Mouse (Mus musculus) thymus, adult 2 months (tissue): ENCODE data around the gene Rrbp1. TPM values are rescaled to one million over a fixed set of nuclear protein-coding genes. Genes with fewer than 3 reads are reported as not detected.

Experiments
- DNase-seq: peaks from one replicate; pipeline ENCODE4 v3.0.0; 2021
- H3K27ac ChIP-seq: fragments of 200-500 bp; 2 replicates; pipeline ENCODE4 v1.5.1; 2012; ENCODE audit warnings: low read length, control low read depth; ENCODE audit not compliant: control insufficient read depth, insufficient read depth
- H3K27me3 ChIP-seq: fragments of 200-500 bp; 2 replicates; pipeline ENCODE4 v1.6.1; 2012; ENCODE audit warnings: mild to moderate bottlenecking, low read length, moderate library complexity, mixed read lengths; ENCODE audit not compliant: control insufficient read depth, insufficient read depth
- H3K36me3 ChIP-seq: fragments of 200-500 bp; 2 replicates; pipeline ENCODE4 v1.6.1; 2012; ENCODE audit warnings: mild to moderate bottlenecking, low read length, moderate library complexity; ENCODE audit not compliant: control insufficient read depth, insufficient read depth
- H3K4me1 ChIP-seq: fragments of 200-500 bp; replicated peaks from 2 replicates; pipeline ENCODE4 v1.6.1; 2012; ENCODE audit warnings: low read length; ENCODE audit not compliant: control insufficient read depth, insufficient read depth
- H3K4me3 ChIP-seq: fragments of 200-500 bp; 2 replicates; pipeline ENCODE4 v1.5.1; 2012; ENCODE audit warnings: mild to moderate bottlenecking, low read length, control low read depth, moderate library complexity; ENCODE audit not compliant: control insufficient read depth, insufficient read depth
- CTCF ChIP-seq: fragments of 200-500 bp; IDR thresholded peaks from 2 replicates; pipeline ENCODE4 v1.5.1; 2012; ENCODE audit warnings: mild to moderate bottlenecking, control low read depth, low read length, moderate library complexity, borderline replicate concordance; ENCODE audit not compliant: control insufficient read depth, poor library complexity, insufficient read depth; ENCODE audit errors: extremely low read depth
- POLR2A ChIP-seq: fragments of 200-500 bp; IDR thresholded peaks from 2 replicates; pipeline ENCODE4 v1.6.1; 2012; ENCODE audit warnings: mild to moderate bottlenecking, low read length, control low read depth, moderate library complexity; ENCODE audit not compliant: control insufficient read depth, poor library complexity, insufficient read depth; ENCODE audit errors: extremely low read depth
- WGBS: fragments of 180-500 bp; shearing (Covaris S2); methylation state at CpG from one replicate; pipeline ENCODE4 v1.1.7; 2018; 5-methylcytosine and 5-hydroxymethylcytosine counted together
- polyA plus RNA-seq: library from polyadenylated mRNA; depleted of rRNA; stranded (reverse); fragments of >200 nt; gene quantifications from 2 replicates; pipeline ENCODE4 v1.2.3, GENCODE M21; 2012

Gene Rrbp1
- polyA plus RNA-seq, 1 experiment: 33.8 TPM

GRCm38 (mm10) chr2:143953944-143954343 lies 57.1 kb downstream of the Rrbp1 start:
- whole genome bisulfite sequencing: 92% methylated on average over 4 of the region's 4 CpGs
- DNase-seq: no peak
- H3K4me1 ChIP-seq: no peaks in the 10 kb centered on the region
- no peaks in the 10 kb centered on the region for H3K27me3 ChIP-seq
- no peak overlapping the region for H3K4me3 ChIP-seq
- TF ChIP-seq CTCF (no peak), POLR2A (no peak)
- no peak overlapping the region for H3K27ac ChIP-seq
- peaks cover 22% of the 10 kb centered on the region for H3K36me3 ChIP-seq

GRCm38 (mm10) chr2:143951546-143952315 lies 59.3 kb downstream of the Rrbp1 start:
- no peak for DNase-seq
- Histone ChIP-seq H3K4me1 (no peaks in the 10 kb centered on the region), H3K4me3 (no peak overlapping the region), H3K36me3 (peaks cover 25% of the 10 kb centered on the region), H3K27me3 (no peaks in the 10 kb centered on the region), H3K27ac (no peak overlapping the region)
- TF ChIP-seq CTCF (no peak), POLR2A (no peak)
- WGBS: 91% methylated on average over 5 of the region's 5 CpGs

- Histone ChIP-seq H3K4me3 (no peak overlapping the region), H3K36me3 (peaks cover 30% of the 10 kb centered on the region), H3K4me1 (no peaks in the 10 kb centered on the region), H3K27me3 (no peaks in the 10 kb centered on the region), H3K27ac (no peak overlapping the region)
- TF ChIP-seq CTCF (no peak), POLR2A (no peak)
- DNase-seq: no peak
- WGBS: 90% methylated on average over 1 of the region's 1 CpGs
These were observed 60.0 kb downstream of the Rrbp1 start for GRCm38 (mm10) chr2:143951028-143951420.

- H3K27ac ChIP-seq: no peak overlapping the region
- TF ChIP-seq CTCF (no peak), POLR2A (no peak)
- WGBS: 96% methylated on average over 5 of the region's 5 CpGs
- peaks cover 30% of the 10 kb centered on the region for H3K36me3 ChIP-seq
- H3K4me1 ChIP-seq: no peaks in the 10 kb centered on the region
- no peak for DNase-seq
- H3K27me3 ChIP-seq: no peaks in the 10 kb centered on the region
- no peak overlapping the region for H3K4me3 ChIP-seq
These were observed 60.6 kb downstream of the Rrbp1 start for GRCm38 (mm10) chr2:143950290-143951027.

- H3K27ac ChIP-seq: no peak overlapping the region
- peaks cover 23% of the 10 kb centered on the region for H3K36me3 ChIP-seq
- DNase-seq: no peak
- TF ChIP-seq CTCF: no peak
- TF ChIP-seq POLR2A: no peak
- 98% methylated on average over 6 of the region's 6 CpGs for WGBS
- H3K27me3 ChIP-seq: no peaks in the 10 kb centered on the region
- no peak overlapping the region for H3K4me3 ChIP-seq
- no peaks in the 10 kb centered on the region for H3K4me1 ChIP-seq
These were observed 61.8 kb downstream of the Rrbp1 start for GRCm38 (mm10) chr2:143949217-143949616.

GRCm38 (mm10) chr2:143948416-143948815 lies 62.6 kb downstream of the Rrbp1 start:
- DNase-seq: no peak
- H3K4me1 ChIP-seq: no peaks in the 10 kb centered on the region
- 94% methylated on average over 4 of the region's 4 CpGs for WGBS
- no peaks in the 10 kb centered on the region for H3K27me3 ChIP-seq
- no peak overlapping the region for H3K27ac ChIP-seq
- H3K4me3 ChIP-seq: no peak overlapping the region
- H3K36me3 ChIP-seq: peaks cover 21% of the 10 kb centered on the region
- TF ChIP-seq CTCF (no peak), POLR2A (no peak)

- DNase-seq: no peak
- WGBS: 88% methylated on average over 3 of the region's 3 CpGs
These were observed 63.1 kb downstream of the Rrbp1 start for GRCm38 (mm10) chr2:143947981-143948380.

More at GRCm38 (mm10) chr2:143947981-143948380, 63.1 kb downstream of the Rrbp1 start:
- H3K36me3 ChIP-seq: peaks cover 21% of the 10 kb centered on the region
- TF ChIP-seq POLR2A (no peak), CTCF (no peak)
- no peaks in the 10 kb centered on the region for H3K27me3 ChIP-seq
- H3K27ac ChIP-seq: no peak overlapping the region
- no peak overlapping the region for H3K4me3 ChIP-seq
- H3K4me1 ChIP-seq: no peaks in the 10 kb centered on the region
